Mouse (Mus musculus): Measurements from ENCODE around the gene Ndufc2. TPM values are rescaled to one million over a fixed set of nuclear protein-coding genes. Genes with fewer than 3 reads are reported as not detected.
A peak's percentile ranks its signal among the peaks of the same experiment; 100 is the strongest.
"Not testable (repeated sequence)": the region's sequence is repeated elsewhere in the genome, so short reads cannot be mapped to it uniquely, and the experiment has no call there.

Gene Ndufc2
- polyA plus RNA-seq, 1 experiment, result 89.7 TPM

GRCm38 (mm10) chr7:97438986-97439385, 39.2 kb downstream of the Ndufc2 start:
- TF ChIP-seq POLR2A (IDR thresholded peaks at IDR 0.05; ENCODE audit: low read depth, low read length) (no peak), CTCF (IDR thresholded peaks at IDR 0.05; ENCODE audit: extremely low read depth, insufficient read length, insufficient replicate concordance, low read depth, low read length) (no peak)
- Histone ChIP-seq H3K27me3 (ENCODE audit: control insufficient read depth, insufficient read depth, low read length) (no peaks in the 10 kb centered on the region), H3K36me3 (ENCODE audit: control insufficient read depth, insufficient read depth, low read length) (no peaks in the 10 kb centered on the region), H3K4me1 (ENCODE audit: control insufficient read depth, insufficient read depth, insufficient read length, low read length) (no peaks in the 10 kb centered on the region), H3K27ac (ENCODE audit: insufficient read depth, low read depth, low read length) (no peak overlapping the region), H3K4me3 (ENCODE audit: low read depth, low read length) (no peak overlapping the region)

DNA sequence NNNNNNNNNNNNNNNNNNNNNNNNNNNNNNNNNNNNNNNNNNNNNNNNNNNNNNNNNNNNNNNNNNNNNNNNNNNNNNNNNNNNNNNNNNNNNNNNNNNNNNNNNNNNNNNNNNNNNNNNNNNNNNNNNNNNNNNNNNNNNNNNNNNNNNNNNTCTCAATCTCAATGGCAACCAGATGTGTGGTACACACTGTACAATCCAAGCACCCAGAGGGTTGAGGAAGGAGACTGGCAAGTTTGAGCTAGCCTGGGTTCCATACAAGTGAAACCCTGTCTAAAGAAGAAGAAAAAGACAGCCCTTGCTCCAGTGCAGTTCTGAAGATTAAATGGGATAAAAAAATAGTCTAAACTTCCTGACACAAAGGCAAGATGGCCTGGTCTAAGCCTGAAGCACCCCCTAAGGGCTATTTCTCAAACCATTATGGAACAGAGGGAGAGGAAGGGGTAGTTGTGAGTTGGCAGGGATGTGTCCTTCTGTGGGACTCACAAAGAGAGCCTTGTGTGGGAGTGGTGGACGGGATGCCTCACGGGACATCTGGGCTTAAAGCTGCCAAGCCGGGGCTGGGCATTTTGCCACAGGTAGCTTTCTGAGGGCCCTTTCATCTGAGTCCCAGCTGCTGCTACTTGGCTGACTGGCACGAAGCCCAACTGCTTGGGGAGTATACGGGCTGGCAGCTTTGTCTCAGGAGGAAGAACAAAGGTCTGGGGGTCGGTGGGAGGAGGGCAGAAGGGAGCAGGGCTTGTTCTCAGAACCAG, 46.5 kb downstream of the Ndufc2 start:
- H3K27ac ChIP-seq (ENCODE audit: insufficient read depth, low read depth, low read length), result peak overlapping the region; percentile 73

DNA sequence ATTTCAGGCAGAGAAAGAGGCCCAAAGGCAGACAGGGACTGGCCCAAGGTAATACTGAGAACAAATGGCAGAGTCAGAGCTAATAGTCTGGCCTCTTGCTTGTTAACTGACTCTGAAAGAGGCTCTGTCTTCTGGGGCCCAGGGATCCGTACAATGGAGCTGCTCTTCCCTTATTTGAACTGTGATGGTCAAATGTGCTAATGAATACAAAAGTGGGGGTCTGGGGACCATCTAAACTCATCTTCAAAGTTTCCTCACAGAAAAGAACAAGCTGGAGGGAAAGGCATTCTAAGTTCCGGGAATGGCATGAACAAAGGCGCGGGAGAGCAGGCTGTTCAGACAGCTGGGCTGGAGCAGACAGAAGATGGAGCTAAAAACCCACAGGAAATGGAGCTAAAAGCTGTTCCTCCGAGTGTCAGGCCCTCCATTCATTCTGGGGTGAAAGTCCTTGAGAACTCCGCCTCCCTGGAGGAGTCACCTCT, 47.3 kb downstream of the Ndufc2 start:
- H3K27me3 ChIP-seq (ENCODE audit: control insufficient read depth, insufficient read depth, low read length), result no peaks in the 10 kb centered on the region
- H3K4me1 ChIP-seq (ENCODE audit: control insufficient read depth, insufficient read depth, insufficient read length, low read length), result peaks cover 12% of the 10 kb centered on the region
- no peak overlapping the region for H3K4me3 ChIP-seq (ENCODE audit: low read depth, low read length)
- WGBS, result 11% methylated on average over 6 of the region's 6 CpGs
- no peaks in the 10 kb centered on the region for H3K36me3 ChIP-seq (ENCODE audit: control insufficient read depth, insufficient read depth, low read length)
- peak overlapping the region; percentile 73 for H3K27ac ChIP-seq (ENCODE audit: insufficient read depth, low read depth, low read length)
- TF ChIP-seq POLR2A (IDR thresholded peaks at IDR 0.05; ENCODE audit: low read depth, low read length) (peak; percentile 20; the same call in 1 of the 2 replicates), CTCF (IDR thresholded peaks at IDR 0.05; ENCODE audit: extremely low read depth, insufficient read length, insufficient replicate concordance, low read depth, low read length) (peak; percentile 32; the same call in 1 of the 2 replicates)

More for the DNA sequence above, 46.5 kb downstream of the Ndufc2 start:
- WGBS, result 5% methylated on average over 6 of the region's 6 CpGs
- Histone ChIP-seq H3K36me3 (ENCODE audit: control insufficient read depth, insufficient read depth, low read length) (no peaks in the 10 kb centered on the region), H3K27me3 (ENCODE audit: control insufficient read depth, insufficient read depth, low read length) (no peaks in the 10 kb centered on the region), H3K4me3 (ENCODE audit: low read depth, low read length) (no peak overlapping the region), H3K4me1 (ENCODE audit: control insufficient read depth, insufficient read depth, insufficient read length, low read length) (peaks cover 12% of the 10 kb centered on the region; the same call in 1 of the 2 replicates)
- TF ChIP-seq CTCF (IDR thresholded peaks at IDR 0.05; ENCODE audit: extremely low read depth, insufficient read length, insufficient replicate concordance, low read depth, low read length) (no peak), POLR2A (IDR thresholded peaks at IDR 0.05; ENCODE audit: low read depth, low read length) (no peak)

DNA sequence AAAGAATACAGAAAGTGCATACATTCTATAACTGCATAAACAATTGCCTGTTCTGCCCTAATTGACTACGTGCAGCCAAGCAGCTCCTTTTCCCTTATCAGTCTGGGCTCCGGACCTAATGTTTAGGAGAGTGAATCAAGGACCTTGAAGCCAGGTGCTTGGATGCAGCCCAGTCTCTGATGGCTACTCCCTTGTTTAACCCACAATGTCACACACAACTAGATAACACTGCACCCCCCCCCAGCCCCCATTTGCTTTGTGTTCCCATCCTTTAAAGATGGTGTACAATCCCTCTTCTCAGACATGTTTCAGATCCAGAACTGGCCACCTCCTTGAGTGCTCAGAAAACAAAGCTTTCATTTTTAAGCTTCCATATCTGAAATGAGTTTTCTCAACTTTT, 51.2 kb downstream of the Ndufc2 start, which contains the start of gene Kctd14:
Kctd14 (plus strand) TSS at position 301 of the 400 bp plus-strand sequence.
- not testable (repeated sequence) for H3K36me3 ChIP-seq (ENCODE audit: control insufficient read depth, insufficient read depth, low read length); H3K4me3 ChIP-seq (ENCODE audit: low read depth, low read length); H3K27ac ChIP-seq (ENCODE audit: insufficient read depth, low read depth, low read length); H3K27me3 ChIP-seq (ENCODE audit: control insufficient read depth, insufficient read depth, low read length)
- H3K4me1 ChIP-seq (ENCODE audit: control insufficient read depth, insufficient read depth, insufficient read length, low read length), result peaks cover 33% of the 10 kb centered on the region
- 28% methylated on average over 2 of the region's 2 CpGs for WGBS

DNA sequence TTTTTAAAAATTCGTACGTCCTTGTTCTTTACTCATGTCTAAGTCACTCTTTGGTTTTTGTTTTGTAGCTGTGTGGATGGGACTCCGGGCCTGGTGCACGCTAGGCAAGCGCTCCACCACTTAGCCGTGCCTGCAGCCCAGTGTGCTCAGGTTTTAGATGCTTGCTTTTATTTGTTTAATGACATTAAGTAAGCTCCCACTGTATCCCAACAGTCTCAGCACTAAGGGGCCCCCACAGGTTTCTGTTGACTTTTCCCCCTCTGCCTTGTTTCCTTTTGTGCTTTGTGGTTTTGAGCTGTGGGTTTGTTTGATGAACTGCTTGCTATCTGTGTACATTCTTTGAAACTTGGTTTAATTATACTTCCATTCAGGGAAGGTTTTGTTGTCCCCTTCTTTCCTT, 52.4 kb downstream of the Ndufc2 start:
- Histone ChIP-seq H3K4me1 (ENCODE audit: control insufficient read depth, insufficient read depth, insufficient read length, low read length) (peaks cover 25% of the 10 kb centered on the region), H3K27me3 (ENCODE audit: control insufficient read depth, insufficient read depth, low read length) (no peaks in the 10 kb centered on the region), H3K4me3 (ENCODE audit: low read depth, low read length) (no peak overlapping the region), H3K36me3 (ENCODE audit: control insufficient read depth, insufficient read depth, low read length) (no peaks in the 10 kb centered on the region; the same call in 1 of the 2 replicates), H3K27ac (ENCODE audit: insufficient read depth, low read depth, low read length) (no peak overlapping the region)
- TF ChIP-seq CTCF (IDR thresholded peaks at IDR 0.05; ENCODE audit: extremely low read depth, insufficient read length, insufficient replicate concordance, low read depth, low read length) (no peak), POLR2A (IDR thresholded peaks at IDR 0.05; ENCODE audit: low read depth, low read length) (no peak)
- 74% methylated on average over 6 of the region's 6 CpGs for WGBS

DNA sequence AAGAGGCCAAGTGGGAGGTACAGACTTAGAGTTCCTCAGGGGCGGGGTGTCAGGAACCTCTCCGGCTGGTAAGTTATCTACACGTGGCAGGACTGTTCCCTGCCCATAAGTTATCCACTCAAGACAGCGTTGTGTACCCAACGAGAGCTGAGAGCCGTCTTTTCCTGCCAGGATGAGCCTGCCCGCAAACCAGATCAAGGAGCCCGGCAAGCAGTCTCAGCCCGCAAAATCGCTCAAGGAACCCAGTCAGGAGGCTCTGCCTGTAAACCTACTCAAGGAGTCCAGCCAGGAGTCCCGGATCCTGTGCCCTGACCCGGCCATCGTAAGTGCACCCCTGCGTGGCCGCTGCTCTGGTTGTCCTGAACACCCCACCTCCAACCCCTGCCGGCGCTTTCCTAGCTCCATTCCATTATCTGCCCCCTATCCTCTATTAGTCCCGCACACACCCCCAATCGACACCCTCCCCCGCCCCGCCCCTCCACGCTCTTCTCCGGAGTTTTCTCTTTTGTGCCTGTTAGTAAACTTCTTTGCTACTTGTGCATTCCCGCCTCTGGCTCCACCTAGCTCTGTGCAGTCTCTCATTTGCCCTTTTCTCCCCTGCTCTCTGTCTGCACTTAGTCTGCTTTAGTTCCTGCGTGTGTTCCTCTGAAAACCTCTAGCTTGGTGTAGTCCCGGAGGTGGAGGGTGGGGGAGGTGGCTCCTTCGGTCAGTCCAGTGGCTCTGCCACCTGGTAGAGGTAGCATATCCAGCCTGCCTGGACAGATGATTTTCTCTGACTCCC, 53.5 kb downstream of the Ndufc2 start:
- Histone ChIP-seq H3K4me3 (ENCODE audit: low read depth, low read length) (peak overlapping the region; percentile 82), H3K27ac (ENCODE audit: insufficient read depth, low read depth, low read length) (peak overlapping the region; percentile 81), H3K4me1 (ENCODE audit: control insufficient read depth, insufficient read depth, insufficient read length, low read length) (peaks cover 21% of the 10 kb centered on the region), H3K36me3 (ENCODE audit: control insufficient read depth, insufficient read depth, low read length) (no peaks in the 10 kb centered on the region; the same call in 1 of the 2 replicates), H3K27me3 (ENCODE audit: control insufficient read depth, insufficient read depth, low read length) (no peaks in the 10 kb centered on the region)
- WGBS, result 1% methylated on average over 27 of the region's 27 CpGs
- no peak for TF ChIP-seq CTCF (IDR thresholded peaks at IDR 0.05; ENCODE audit: extremely low read depth, insufficient read length, insufficient replicate concordance, low read depth, low read length)
- no peak; the same call in 1 of the 2 replicates for TF ChIP-seq POLR2A (IDR thresholded peaks at IDR 0.05; ENCODE audit: low read depth, low read length)

GRCm38 (mm10) chr7:97454795-97455194, 55.0 kb downstream of the Ndufc2 start:
- no peaks in the 10 kb centered on the region for H3K27me3 ChIP-seq (ENCODE audit: control insufficient read depth, insufficient read depth, low read length)
- H3K4me3 ChIP-seq (ENCODE audit: low read depth, low read length), result no peak overlapping the region
- no peak for TF ChIP-seq CTCF (IDR thresholded peaks at IDR 0.05; ENCODE audit: extremely low read depth, insufficient read length, insufficient replicate concordance, low read depth, low read length)
- no peak for TF ChIP-seq POLR2A (IDR thresholded peaks at IDR 0.05; ENCODE audit: low read depth, low read length)
- peak overlapping the region; percentile 65 for H3K27ac ChIP-seq (ENCODE audit: insufficient read depth, low read depth, low read length)
- WGBS, result 38% methylated on average over 10 of the region's 10 CpGs
- H3K36me3 ChIP-seq (ENCODE audit: control insufficient read depth, insufficient read depth, low read length), result peaks cover 2% of the 10 kb centered on the region
- peaks cover 21% of the 10 kb centered on the region for H3K4me1 ChIP-seq (ENCODE audit: control insufficient read depth, insufficient read depth, insufficient read length, low read length)
